Mouse (Mus musculus): ENCODE measurements around the gene Gm4353. TPM values are rescaled to one million over a fixed set of nuclear protein-coding genes. Genes with fewer than 3 reads are reported as not detected.

Gene Gm4353
- polyA plus RNA-seq, 1 experiment, result 0.18 TPM

DNA sequence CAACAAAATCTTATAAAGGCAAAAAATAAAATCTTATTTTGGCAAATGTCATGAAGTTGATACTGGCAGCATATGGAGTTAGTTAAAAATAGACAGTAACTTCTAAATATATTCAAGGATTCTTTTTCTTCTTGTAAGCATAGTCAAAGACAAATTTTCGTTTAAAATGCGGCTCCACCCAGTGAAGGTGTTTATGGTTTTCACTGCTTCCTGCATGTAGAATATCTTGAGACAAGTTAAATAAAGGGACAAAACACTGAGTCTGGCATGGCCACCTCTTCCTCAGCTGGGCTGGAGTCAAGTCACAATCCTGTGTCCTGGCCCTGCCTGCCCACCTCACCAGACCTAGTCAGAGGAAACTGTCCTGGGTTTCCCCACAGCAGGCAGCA, 39.2 kb upstream of the Gm4353 start:
- WGBS, result 75% methylated on average over 2 of the region's 2 CpGs
- Histone ChIP-seq H3K36me3 (ENCODE audit: control insufficient read depth, insufficient read depth, low read length) (peaks cover 26% of the 10 kb centered on the region), H3K27ac (ENCODE audit: insufficient read depth, low read depth, low read length) (no peak overlapping the region), H3K4me1 (ENCODE audit: control insufficient read depth, insufficient read depth, insufficient read length, low read length) (no peaks in the 10 kb centered on the region), H3K27me3 (ENCODE audit: control insufficient read depth, insufficient read depth, low read length) (no peaks in the 10 kb centered on the region), H3K4me3 (ENCODE audit: low read depth, low read length) (no peak overlapping the region)
- TF ChIP-seq POLR2A (IDR thresholded peaks at IDR 0.05; ENCODE audit: low read depth, low read length) (no peak), CTCF (IDR thresholded peaks at IDR 0.05; ENCODE audit: extremely low read depth, insufficient read length, insufficient replicate concordance, low read depth, low read length) (no peak)

DNA sequence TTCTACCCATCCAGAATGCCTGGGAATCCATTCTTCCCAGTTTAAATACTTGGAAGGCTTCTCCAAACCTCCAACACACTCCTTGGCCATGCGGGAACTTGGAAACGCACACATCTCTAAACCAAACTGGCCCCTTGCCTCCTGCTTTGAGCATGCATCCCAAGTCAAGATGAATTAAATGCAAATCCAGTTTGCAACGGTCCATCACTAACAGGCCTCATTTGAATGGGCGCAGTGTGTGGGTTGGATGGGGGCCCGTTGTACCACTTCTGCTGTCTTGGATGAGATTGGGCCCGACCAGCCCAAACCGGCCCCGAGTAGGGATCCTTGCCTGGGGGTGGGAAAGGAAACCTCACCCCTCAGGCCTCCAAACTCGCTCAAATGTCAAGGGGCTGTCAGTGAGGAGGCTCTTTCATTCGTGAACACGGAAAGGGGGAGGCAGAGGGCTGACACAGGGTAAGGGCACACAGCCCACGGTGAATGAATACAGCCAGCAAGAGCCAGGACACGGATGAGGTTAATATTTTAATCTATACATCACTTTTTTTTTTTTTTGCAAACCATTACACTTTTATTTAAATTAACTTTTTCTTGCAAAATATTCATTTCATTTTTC, 38.7 kb upstream of the Gm4353 start:
- H3K36me3 ChIP-seq (ENCODE audit: control insufficient read depth, insufficient read depth, low read length), result peaks cover 23% of the 10 kb centered on the region
- TF ChIP-seq CTCF (IDR thresholded peaks at IDR 0.05; ENCODE audit: extremely low read depth, insufficient read length, insufficient replicate concordance, low read depth, low read length) (no peak), POLR2A (IDR thresholded peaks at IDR 0.05; ENCODE audit: low read depth, low read length) (no peak)
- 77% methylated on average over 13 of the region's 13 CpGs for WGBS
- no peaks in the 10 kb centered on the region for H3K4me1 ChIP-seq (ENCODE audit: control insufficient read depth, insufficient read depth, insufficient read length, low read length)
- no peak overlapping the region for H3K4me3 ChIP-seq (ENCODE audit: low read depth, low read length)
- H3K27me3 ChIP-seq (ENCODE audit: control insufficient read depth, insufficient read depth, low read length), result no peaks in the 10 kb centered on the region
- H3K27ac ChIP-seq (ENCODE audit: insufficient read depth, low read depth, low read length), result no peak overlapping the region

DNA sequence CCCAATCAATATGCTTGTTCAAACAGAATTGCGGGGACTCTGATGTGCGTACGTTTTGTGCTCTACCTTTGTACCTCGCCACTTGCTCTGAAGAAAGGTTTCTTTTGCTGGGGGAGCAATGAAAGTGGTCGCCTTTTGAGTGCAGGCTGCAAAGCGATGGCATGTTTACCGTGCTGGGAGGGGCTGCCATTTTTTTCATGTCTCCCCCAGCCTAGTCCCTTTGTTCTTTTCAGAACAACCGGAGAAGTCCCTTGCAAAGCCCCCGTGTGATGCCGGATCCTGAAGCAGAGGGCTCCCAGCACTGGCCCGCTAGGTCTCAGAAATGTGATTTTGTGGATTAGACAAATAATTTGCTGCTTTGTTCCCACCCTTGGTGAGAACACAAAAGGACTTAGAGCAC, 36.8 kb upstream of the Gm4353 start:
- Histone ChIP-seq H3K36me3 (ENCODE audit: control insufficient read depth, insufficient read depth, low read length) (peaks cover 11% of the 10 kb centered on the region), H3K27me3 (ENCODE audit: control insufficient read depth, insufficient read depth, low read length) (no peaks in the 10 kb centered on the region), H3K4me3 (ENCODE audit: low read depth, low read length) (no peak overlapping the region), H3K4me1 (ENCODE audit: control insufficient read depth, insufficient read depth, insufficient read length, low read length) (no peaks in the 10 kb centered on the region), H3K27ac (ENCODE audit: insufficient read depth, low read depth, low read length) (no peak overlapping the region)
- 52% methylated on average over 11 of the region's 11 CpGs for WGBS
- no peak for TF ChIP-seq CTCF (IDR thresholded peaks at IDR 0.05; ENCODE audit: extremely low read depth, insufficient read length, insufficient replicate concordance, low read depth, low read length)
- no peak for TF ChIP-seq POLR2A (IDR thresholded peaks at IDR 0.05; ENCODE audit: low read depth, low read length)

DNA sequence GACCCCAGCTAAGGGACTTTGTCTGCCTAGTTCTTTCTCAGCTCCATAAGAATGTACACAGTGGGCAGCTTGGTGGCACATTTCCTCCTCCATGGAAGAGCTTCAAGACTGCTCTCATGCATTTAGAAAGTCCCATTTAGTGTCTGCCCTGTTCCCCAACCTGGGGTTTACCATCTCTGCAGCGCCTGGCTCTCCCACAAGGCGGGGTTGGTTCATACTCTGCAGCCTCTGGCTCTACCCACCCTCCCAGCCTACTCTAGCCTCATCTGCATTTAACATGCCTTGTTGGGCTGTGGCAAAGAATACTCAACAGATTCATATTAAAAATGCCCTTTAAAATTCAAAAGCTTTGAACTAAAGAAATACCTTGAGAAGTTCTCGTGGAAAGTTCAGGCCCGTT, 36.3 kb upstream of the Gm4353 start:
- Histone ChIP-seq H3K4me3 (ENCODE audit: low read depth, low read length) (no peak overlapping the region), H3K4me1 (ENCODE audit: control insufficient read depth, insufficient read depth, insufficient read length, low read length) (no peaks in the 10 kb centered on the region), H3K36me3 (ENCODE audit: control insufficient read depth, insufficient read depth, low read length) (peaks cover 9% of the 10 kb centered on the region), H3K27ac (ENCODE audit: insufficient read depth, low read depth, low read length) (no peak overlapping the region), H3K27me3 (ENCODE audit: control insufficient read depth, insufficient read depth, low read length) (no peaks in the 10 kb centered on the region)
- no peak for TF ChIP-seq CTCF (IDR thresholded peaks at IDR 0.05; ENCODE audit: extremely low read depth, insufficient read length, insufficient replicate concordance, low read depth, low read length)
- TF ChIP-seq POLR2A (IDR thresholded peaks at IDR 0.05; ENCODE audit: low read depth, low read length), result no peak
- 57% methylated on average over 4 of the region's 4 CpGs for WGBS

DNA sequence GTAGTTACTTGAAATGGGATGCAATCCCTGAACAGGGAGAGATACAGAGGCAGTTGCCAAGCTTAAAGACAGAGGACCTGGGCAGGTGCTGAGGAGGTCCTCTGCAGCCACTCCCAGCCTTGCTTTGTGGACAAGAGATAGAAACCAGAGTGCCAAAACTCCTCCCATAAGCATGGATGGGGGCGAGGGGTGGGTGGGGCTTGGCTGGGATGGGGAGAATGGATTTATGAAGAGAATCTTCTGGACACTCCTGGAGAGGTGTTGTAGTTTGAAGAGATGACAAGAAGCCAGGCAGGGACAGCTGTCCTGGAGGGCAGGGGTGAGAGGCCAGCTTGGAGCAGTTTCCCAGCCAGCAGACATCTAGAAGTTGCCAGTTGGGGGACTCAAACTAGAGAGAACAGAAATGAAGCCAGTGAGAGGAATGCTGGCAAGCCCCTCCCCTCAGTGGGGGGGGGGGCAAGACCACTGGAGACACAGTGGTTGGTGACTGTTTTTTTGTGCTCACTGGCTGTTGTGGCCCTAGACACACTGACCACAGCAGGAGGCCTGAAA, 34.9 kb upstream of the Gm4353 start:
- no peak for TF ChIP-seq POLR2A (IDR thresholded peaks at IDR 0.05; ENCODE audit: low read depth, low read length)
- no peak for TF ChIP-seq CTCF (IDR thresholded peaks at IDR 0.05; ENCODE audit: extremely low read depth, insufficient read length, insufficient replicate concordance, low read depth, low read length)
- Histone ChIP-seq H3K27me3 (ENCODE audit: control insufficient read depth, insufficient read depth, low read length) (no peaks in the 10 kb centered on the region), H3K27ac (ENCODE audit: insufficient read depth, low read depth, low read length) (no peak overlapping the region), H3K4me3 (ENCODE audit: low read depth, low read length) (no peak overlapping the region), H3K4me1 (ENCODE audit: control insufficient read depth, insufficient read depth, insufficient read length, low read length) (no peaks in the 10 kb centered on the region), H3K36me3 (ENCODE audit: control insufficient read depth, insufficient read depth, low read length) (peaks cover 4% of the 10 kb centered on the region)
- 67% methylated on average over 1 of the region's 1 CpGs for WGBS

DNA sequence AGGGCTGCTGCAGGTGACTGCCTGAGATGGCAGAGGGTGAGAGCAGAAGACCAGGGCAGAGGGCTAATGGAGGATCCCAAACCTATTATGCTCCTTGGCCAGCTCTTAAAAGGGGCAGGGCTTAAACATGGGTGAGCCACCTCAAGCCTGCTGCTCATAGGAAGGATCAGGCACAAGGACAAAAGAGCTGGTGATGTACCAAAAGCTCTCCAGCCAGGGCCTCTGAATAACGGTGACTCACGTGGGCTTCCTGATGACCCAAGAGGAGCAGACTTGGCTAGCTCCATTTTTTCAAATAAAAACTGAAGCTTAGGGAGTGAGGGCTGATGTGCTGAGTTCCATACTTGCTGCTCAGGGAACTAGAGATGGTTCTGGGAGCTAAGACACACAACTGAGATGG, 31.6 kb upstream of the Gm4353 start:
- no peak for TF ChIP-seq CTCF (IDR thresholded peaks at IDR 0.05; ENCODE audit: extremely low read depth, insufficient read length, insufficient replicate concordance, low read depth, low read length)
- no peak for TF ChIP-seq POLR2A (IDR thresholded peaks at IDR 0.05; ENCODE audit: low read depth, low read length)
- Histone ChIP-seq H3K4me3 (ENCODE audit: low read depth, low read length) (no peak overlapping the region), H3K4me1 (ENCODE audit: control insufficient read depth, insufficient read depth, insufficient read length, low read length) (no peaks in the 10 kb centered on the region), H3K36me3 (ENCODE audit: control insufficient read depth, insufficient read depth, low read length) (no peaks in the 10 kb centered on the region), H3K27me3 (ENCODE audit: control insufficient read depth, insufficient read depth, low read length) (no peaks in the 10 kb centered on the region), H3K27ac (ENCODE audit: insufficient read depth, low read depth, low read length) (no peak overlapping the region)
- 67% methylated on average over 2 of the region's 2 CpGs for WGBS

DNA sequence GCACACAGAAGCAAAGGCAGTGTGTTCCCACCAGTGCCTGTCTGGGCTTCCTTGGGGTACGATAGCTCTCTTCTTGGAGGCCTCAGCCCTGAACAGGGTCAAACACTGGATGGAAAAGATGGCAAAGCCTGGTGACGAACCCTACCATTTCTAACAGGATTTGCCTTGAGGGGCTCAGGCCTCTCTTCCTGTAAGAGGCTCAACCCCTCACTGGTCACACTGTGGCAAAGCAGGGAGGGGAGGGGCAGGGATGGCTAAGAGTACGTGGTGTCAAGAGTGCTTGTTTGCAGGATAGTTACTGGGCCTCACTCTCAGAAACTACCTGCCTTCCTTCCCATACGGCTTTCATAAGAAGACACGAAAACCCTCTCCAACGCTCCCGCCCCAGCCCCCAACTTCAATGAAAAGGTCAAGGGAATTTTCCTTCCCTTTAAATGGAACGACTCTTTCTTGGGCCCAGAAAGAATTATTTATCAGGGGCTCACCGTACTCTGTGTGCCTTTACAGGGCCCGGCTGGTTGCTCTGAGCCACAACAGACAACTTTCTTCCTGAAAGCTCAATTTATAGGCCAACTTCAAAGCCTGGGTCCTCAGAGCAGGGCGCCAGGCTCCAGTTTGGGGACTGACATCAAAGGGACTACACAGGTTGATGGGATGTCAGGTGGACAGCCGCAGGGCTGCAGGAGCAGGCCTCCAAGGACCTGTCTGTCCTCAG, 30.9 kb upstream of the Gm4353 start:
- H3K27ac ChIP-seq (ENCODE audit: insufficient read depth, low read depth, low read length), result no peak overlapping the region
- no peak for TF ChIP-seq CTCF (IDR thresholded peaks at IDR 0.05; ENCODE audit: extremely low read depth, insufficient read length, insufficient replicate concordance, low read depth, low read length)
- no peak for TF ChIP-seq POLR2A (IDR thresholded peaks at IDR 0.05; ENCODE audit: low read depth, low read length)
- WGBS, result 86% methylated on average over 12 of the region's 12 CpGs
- H3K27me3 ChIP-seq (ENCODE audit: control insufficient read depth, insufficient read depth, low read length), result no peaks in the 10 kb centered on the region
- H3K4me3 ChIP-seq (ENCODE audit: low read depth, low read length), result no peak overlapping the region
- H3K4me1 ChIP-seq (ENCODE audit: control insufficient read depth, insufficient read depth, insufficient read length, low read length), result no peaks in the 10 kb centered on the region
- no peaks in the 10 kb centered on the region for H3K36me3 ChIP-seq (ENCODE audit: control insufficient read depth, insufficient read depth, low read length)

All from small intestine, adult 2 months (tissue).